11 mouse cellular contexts compared by ENCODE assay signal in genomic region chr10:62247815-62248214, GRCm38 (mm10). TPM values are rescaled to one million over a fixed set of nuclear protein-coding genes. Genes with fewer than 3 reads are reported as not detected.
DNase-seq lines count a peak whose midpoint lies in the region; ATAC-seq lines count a peak whose summit lies in the region.
"Had no signal": no experiment of that assay in that cellular context is flagged by ENCODE, and none has a peak within 500 bp of the region (broad histone marks: within the 10 kb centered on the region; RNA-seq: fewer than 3 reads in every experiment).

No protein-coding gene starts in this region.

- H3K27ac ChIP-seq in midbrain, embryonic 15.5 days = no peak overlapping the region
- H3K27ac ChIP-seq in midbrain, embryonic 10.5 days (replicated peaks) = no peak overlapping the region
- H3K27ac ChIP-seq in intestine, embryonic 14.5 days (ENCODE audit: low read depth) = peak overlapping the region; percentile 58
- H3K27ac ChIP-seq in heart, embryonic 10.5 days = no peak overlapping the region
- H3K27ac ChIP-seq: forebrain, embryonic 12.5 days had no signal

- peak; percentile 56; the same call in 1 of the 2 replicates for ATAC-seq in midbrain, embryonic 15.5 days (replicated peaks)
- ATAC-seq in intestine, embryonic 14.5 days (replicated peaks; ENCODE audit: low FRiP score, low TSS enrichment, low read depth) = peak; percentile 56
- ATAC-seq in megakaryocyte-erythroid progenitor cell, adult 5-6 weeks (replicated peaks; ENCODE audit: low FRiP score, low TSS enrichment, poor library complexity, severe bottlenecking) = peak; percentile 57; the same call in 1 of the 2 replicates

- no peaks in the 10 kb centered on the region for H3K9me3 ChIP-seq in midbrain, embryonic 15.5 days
- no peaks in the 10 kb centered on the region for H3K9me3 ChIP-seq in midbrain, embryonic 10.5 days (replicated peaks)
- no peaks in the 10 kb centered on the region for H3K9me3 ChIP-seq in intestine, embryonic 14.5 days (ENCODE audit: control insufficient read depth, low read length)
- no peaks in the 10 kb centered on the region for H3K9me3 ChIP-seq in heart, embryonic 10.5 days
- H3K9me3 ChIP-seq: forebrain, embryonic 12.5 days had no signal

- no peaks in the 10 kb centered on the region for H3K27me3 ChIP-seq in midbrain, embryonic 15.5 days (replicated peaks)
- no peaks in the 10 kb centered on the region for H3K27me3 ChIP-seq in midbrain, embryonic 10.5 days (ENCODE audit: low read depth, poor library complexity, severe bottlenecking)
- no peaks in the 10 kb centered on the region for H3K27me3 ChIP-seq in intestine, embryonic 14.5 days (replicated peaks; ENCODE audit: control insufficient read depth, insufficient read depth, low read length)
- H3K27me3 ChIP-seq in heart, embryonic 10.5 days (ENCODE audit: insufficient read depth, poor library complexity, severe bottlenecking) = peaks cover 12% of the 10 kb centered on the region

- H3K4me2 ChIP-seq in midbrain, embryonic 15.5 days = no peak overlapping the region
- no peak overlapping the region for H3K4me2 ChIP-seq in intestine, embryonic 14.5 days (ENCODE audit: low read length)
- H3K4me2 ChIP-seq: forebrain, embryonic 12.5 days had no signal

- no peak overlapping the region for H3K4me3 ChIP-seq in midbrain, embryonic 15.5 days
- H3K4me3 ChIP-seq in midbrain, embryonic 10.5 days = no peak overlapping the region
- no peak overlapping the region for H3K4me3 ChIP-seq in intestine, embryonic 14.5 days (ENCODE audit: low read depth, low read length)
- H3K4me3 ChIP-seq in heart, embryonic 10.5 days = no peak overlapping the region
- H3K4me3 ChIP-seq: forebrain, embryonic 12.5 days; megakaryocyte, embryonic 14.5 days had no signal

- H3K4me1 ChIP-seq in midbrain, embryonic 15.5 days = no peaks in the 10 kb centered on the region
- H3K4me1 ChIP-seq in midbrain, embryonic 10.5 days = peaks cover 3% of the 10 kb centered on the region; the same call in 1 of the 2 replicates
- H3K4me1 ChIP-seq in intestine, embryonic 14.5 days (replicated peaks; ENCODE audit: control insufficient read depth, insufficient read depth, low read length) = peaks cover 9% of the 10 kb centered on the region; the same call in 1 of the 2 replicates
- peaks cover 9% of the 10 kb centered on the region for H3K4me1 ChIP-seq in heart, embryonic 10.5 days
- H3K4me1 ChIP-seq: forebrain, embryonic 12.5 days had no signal

- H3K9ac ChIP-seq in midbrain, embryonic 15.5 days = no peak overlapping the region
- no peak overlapping the region for H3K9ac ChIP-seq in intestine, embryonic 14.5 days (ENCODE audit: low read length)
- H3K9ac ChIP-seq: forebrain, embryonic 12.5 days had no signal

- 56% methylated on average over 8 of the region's 8 CpGs for WGBS in midbrain, embryonic 15.5 days
- WGBS in midbrain, embryonic 10.5 days = 57% methylated on average over 8 of the region's 8 CpGs
- WGBS in intestine, embryonic 14.5 days = 9% methylated on average over 8 of the region's 8 CpGs
- WGBS in heart, embryonic 10.5 days = 42% methylated on average over 8 of the region's 8 CpGs

- no peak for DNase-seq in midbrain, embryonic 10.5 days (ENCODE audit: low spot score)
- no peak for DNase-seq in intestine, embryonic 14.5 days (ENCODE audit: low spot score)
- no peak for DNase-seq in layer of hippocampus, postnatal 36 days
- no peak for DNase-seq in right cerebral cortex, adult 2 months (ENCODE audit: low spot score in 2 of 2)
- DNase-seq in heart, embryonic 10.5 days (ENCODE audit: low spot score) = no peak
- no peak for DNase-seq in layer of hippocampus, adult 18-20 months (ENCODE audit: low spot score in 2 of 2)

- no peaks in the 10 kb centered on the region for H3K36me3 ChIP-seq in midbrain, embryonic 15.5 days (replicated peaks)
- H3K36me3 ChIP-seq in midbrain, embryonic 10.5 days = no peaks in the 10 kb centered on the region
- H3K36me3 ChIP-seq in intestine, embryonic 14.5 days (ENCODE audit: control insufficient read depth, insufficient read depth, low read length) = no peaks in the 10 kb centered on the region
- H3K36me3 ChIP-seq in heart, embryonic 10.5 days = no peaks in the 10 kb centered on the region
- H3K36me3 ChIP-seq: forebrain, embryonic 12.5 days had no signal

RNA-seq across cellular contexts. Expression of gene Tacr2, which starts 4.4 kb away (rescaled TPM):
- not detected in 2 replicates for polyA plus RNA-seq in midbrain, embryonic 15.5 days (2015; fragmentation: Nextera tagmentation; extraction: Ambion mirVana)
- polyA plus RNA-seq in midbrain, embryonic 10.5 days (2016; fragmentation: Nextera tagmentation; extraction: Ambion mirVana) = not detected in 2 replicates
- 0.50 and 0.98 TPM in 2 replicates for polyA plus RNA-seq in intestine, embryonic 14.5 days (2014; fragmentation: Nextera tagmentation; extraction: Ambion mirVana)
- not detected in 2 replicates for total RNA-seq in megakaryocyte-erythroid progenitor cell, adult 5-6 weeks (2014; fragmentation: Nextera tagmentation)
- not detected in 2 replicates for total RNA-seq in megakaryocyte-erythroid progenitor cell, adult 5-6 weeks (2017)
- total RNA-seq in layer of hippocampus, postnatal 36 days (2021) = not detected
- polyA plus RNA-seq in heart, embryonic 10.5 days (2016; fragmentation: Nextera tagmentation; extraction: Ambion mirVana) = not detected in 2 replicates
- under 1 TPM; 0.23 to 0.27 TPM for total RNA-seq in layer of hippocampus, adult 18-20 months (2021)
- total RNA-seq: neutrophil, adult 5-6 weeks had no signal
- polyA plus RNA-seq: forebrain, embryonic 12.5 days had no signal

RNA-seq across cellular contexts. Expression of gene Tspan15, which starts 16.8 kb away (rescaled TPM):
- polyA plus RNA-seq in midbrain, embryonic 15.5 days (2015; fragmentation: Nextera tagmentation; extraction: Ambion mirVana) = 21.1 and 23.4 TPM in 2 replicates
- 16.1 and 18.9 TPM in 2 replicates for polyA plus RNA-seq in midbrain, embryonic 10.5 days (2016; fragmentation: Nextera tagmentation; extraction: Ambion mirVana)
- 31.5 and 32.5 TPM in 2 replicates for polyA plus RNA-seq in intestine, embryonic 14.5 days (2014; fragmentation: Nextera tagmentation; extraction: Ambion mirVana)
- 1.9 and 10.3 TPM in 2 replicates for total RNA-seq in megakaryocyte-erythroid progenitor cell, adult 5-6 weeks (2014; fragmentation: Nextera tagmentation)
- total RNA-seq in megakaryocyte-erythroid progenitor cell, adult 5-6 weeks (2017) = 1.5 and 1.7 TPM in 2 replicates
- total RNA-seq in layer of hippocampus, postnatal 36 days (2021) = 10 to 100 TPM; 18.3 to 18.5 TPM
- 7.7 and 13.9 TPM in 2 replicates for polyA plus RNA-seq in heart, embryonic 10.5 days (2016; fragmentation: Nextera tagmentation; extraction: Ambion mirVana)
- 10 to 100 TPM; 16.0 to 18.5 TPM for total RNA-seq in layer of hippocampus, adult 18-20 months (2021)
